ENCODE assay signal across 7 mouse cellular contexts in the genomic region with DNA sequence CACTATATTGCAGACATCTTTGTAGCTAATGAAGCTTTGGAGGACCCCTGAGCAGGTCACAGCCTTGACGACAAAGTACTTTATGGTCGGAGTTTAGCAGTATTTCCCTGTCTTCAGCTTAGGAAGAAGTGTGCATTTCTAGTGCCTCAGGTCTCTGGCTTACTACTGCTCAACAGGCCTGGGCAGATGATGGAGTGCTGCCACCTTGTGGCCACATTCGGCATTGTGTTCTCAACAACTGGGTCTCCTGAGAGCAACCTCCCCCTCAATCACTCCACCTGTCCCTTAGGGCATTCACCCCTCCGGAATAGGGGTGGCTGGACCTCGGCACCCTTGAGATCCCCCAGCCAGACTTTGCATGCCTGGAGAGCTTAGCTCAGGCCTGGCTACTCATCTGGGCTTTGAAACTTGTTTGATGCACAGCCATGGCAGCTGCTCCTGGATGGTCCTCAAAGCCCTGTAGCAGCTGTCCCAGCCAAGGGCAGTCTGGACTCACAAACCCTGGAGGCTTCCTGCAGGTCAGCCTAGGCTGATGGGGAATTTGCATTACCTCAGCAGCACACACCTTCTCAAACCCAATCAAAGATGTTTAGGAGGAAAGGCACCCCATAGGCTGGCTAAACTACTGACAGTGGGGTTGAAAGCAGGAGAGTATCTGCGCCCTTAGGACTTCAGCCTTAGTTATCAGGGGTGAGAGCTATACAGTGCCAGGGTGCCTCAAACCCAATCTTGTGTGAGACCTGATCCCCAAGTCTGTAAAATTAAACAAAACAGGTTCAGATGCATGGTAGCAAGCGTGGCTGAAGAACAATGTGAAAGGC. TPM values are rescaled to one million over a fixed set of nuclear protein-coding genes. Genes with fewer than 3 reads are reported as not detected.
DNase-seq lines count a peak whose midpoint lies in the region; ATAC-seq and TF ChIP-seq lines count a peak whose summit lies in the region.

No protein-coding gene starts in this region.

- intact Hi-C loops in left cerebral cortex, postnatal 36 days (cut with DNase I) = loop anchor here (2.0 to 5.0 kb wide), 4 partner anchors 36 to 136 kb away; no protein-coding TSS in a partner anchor

- H3K4me2 ChIP-seq in intestine, postnatal 0 days (replicated peaks; ENCODE audit: low read depth) = no peak overlapping the region
- H3K4me2 ChIP-seq in midbrain, embryonic 12.5 days (replicated peaks) = no peak overlapping the region

- H3K36me3 ChIP-seq in intestine, postnatal 0 days (ENCODE audit: control insufficient read depth, insufficient read depth) = peaks cover 49% of the 10 kb centered on the region
- H3K36me3 ChIP-seq in midbrain, embryonic 12.5 days = peaks cover 46% of the 10 kb centered on the region

- no peak overlapping the region for H3K9ac ChIP-seq in intestine, postnatal 0 days (ENCODE audit: low read depth, low read length)
- no peak overlapping the region for H3K9ac ChIP-seq in midbrain, embryonic 12.5 days (replicated peaks)

- H3K27me3 ChIP-seq in intestine, postnatal 0 days (replicated peaks; ENCODE audit: control insufficient read depth, insufficient read depth, low read length) = peaks cover 11% of the 10 kb centered on the region; the same call in 1 of the 2 replicates
- H3K27me3 ChIP-seq in midbrain, embryonic 12.5 days = no peaks in the 10 kb centered on the region

- 18% methylated on average over 7 of the region's 7 CpGs for WGBS in intestine, postnatal 0 days
- WGBS in midbrain, embryonic 12.5 days = 21% methylated on average over 7 of the region's 7 CpGs

- H3K4me1 ChIP-seq in intestine, postnatal 0 days (replicated peaks; ENCODE audit: control insufficient read depth, insufficient read depth, low read length) = no peaks in the 10 kb centered on the region; the same call in 1 of the 2 replicates
- peaks cover 30% of the 10 kb centered on the region for H3K4me1 ChIP-seq in midbrain, embryonic 12.5 days

- ATAC-seq in granulocyte monocyte progenitor cell, adult 5-6 weeks (replicated peaks; ENCODE audit: poor library complexity, severe bottlenecking) = peak; percentile 68
- peak; percentile 46 for ATAC-seq in intestine, postnatal 0 days
- peak; percentile 45 for ATAC-seq in midbrain, embryonic 12.5 days (ENCODE audit: low FRiP score, low read depth)

- TF ChIP-seq CTCF in intestine, postnatal 0 days (IDR thresholded peaks at IDR 0.05; ENCODE audit: low read depth) = peak; percentile 98

- DNase-seq in adrenal gland, adult 2 months = peak; percentile 87
- peak; percentile 90 for DNase-seq in embryo, embryonic 9.5 days (ENCODE audit: extremely low spot score)
- peak; percentile 81 to 84 for DNase-seq in left cerebral cortex, postnatal 36 days (ENCODE audit: low spot score in 2 of 2)
- DNase-seq in skeletal muscle tissue, adult 2 months (ENCODE audit: low read depth, low spot score) = peak; percentile 76

- H3K9me3 ChIP-seq in intestine, postnatal 0 days (ENCODE audit: control insufficient read depth) = no peaks in the 10 kb centered on the region
- no peaks in the 10 kb centered on the region for H3K9me3 ChIP-seq in midbrain, embryonic 12.5 days

- no peak overlapping the region for H3K4me3 ChIP-seq in intestine, postnatal 0 days (ENCODE audit: low read depth, low read length)
- H3K4me3 ChIP-seq in midbrain, embryonic 12.5 days = no peak overlapping the region

- 0 out of 2 replicates have a peak overlapping the region, but pooled peaks have one; percentile 8 for H3K27ac ChIP-seq in intestine, postnatal 0 days (ENCODE audit: low read depth, low read length)
- H3K27ac ChIP-seq in midbrain, embryonic 12.5 days (replicated peaks) = peak overlapping the region; percentile 83

RNA-seq across cellular contexts. Expression of a gene that starts 28.0 kb away (rescaled TPM):
- 10 to 100 TPM; 27.2 to 34.8 TPM for total RNA-seq in adrenal gland, adult 2 months (2021)
- 95.1 and 106 TPM in 2 replicates for polyA plus RNA-seq in adrenal gland, adult 2 months (2012; rRNA removed)
- 2.6 TPM in 1 of 2 replicates, not detected in the other for total RNA-seq in granulocyte monocyte progenitor cell, adult 5-6 weeks (2014; fragmentation: Nextera tagmentation)
- not detected in 2 replicates for total RNA-seq in granulocyte monocyte progenitor cell, adult 5-6 weeks (2017)
- 3.9 and 4.4 TPM in 2 replicates for polyA plus RNA-seq in intestine, postnatal 0 days (2015; fragmentation: Nextera tagmentation; extraction: Ambion mirVana)
- total RNA-seq in left cerebral cortex, postnatal 36 days (2021) = 10 to 100 TPM; 16.6 to 17.2 TPM
- 30.6 and 33.7 TPM in 2 replicates for polyA plus RNA-seq in midbrain, embryonic 12.5 days (2016; fragmentation: Nextera tagmentation; extraction: Ambion mirVana)

RNA-seq across cellular contexts. Expression of a gene that starts 32.6 kb away (rescaled TPM):
- 100 to 1,000 TPM in 1 of 2 experiments, 10 to 100 TPM in 1; 67.1 to 124 TPM for total RNA-seq in adrenal gland, adult 2 months (2021)
- 61.7 and 67.8 TPM in 2 replicates for polyA plus RNA-seq in adrenal gland, adult 2 months (2012; rRNA removed)
- 133 and 165 TPM in 2 replicates for total RNA-seq in granulocyte monocyte progenitor cell, adult 5-6 weeks (2014; fragmentation: Nextera tagmentation)
- total RNA-seq in granulocyte monocyte progenitor cell, adult 5-6 weeks (2017) = 157 and 164 TPM in 2 replicates
- polyA plus RNA-seq in intestine, postnatal 0 days (2015; fragmentation: Nextera tagmentation; extraction: Ambion mirVana) = 48.9 and 51.4 TPM in 2 replicates
- 100 to 1,000 TPM; 109 to 159 TPM for total RNA-seq in left cerebral cortex, postnatal 36 days (2021)
- polyA plus RNA-seq in midbrain, embryonic 12.5 days (2016; fragmentation: Nextera tagmentation; extraction: Ambion mirVana) = 266 and 271 TPM in 2 replicates

RNA-seq across cellular contexts. Expression of a gene that starts 58.7 kb away (rescaled TPM):
- under 1 TPM in 1 of 2 experiments, not detected in 1; 0.37 TPM for total RNA-seq in adrenal gland, adult 2 months (2021)
- polyA plus RNA-seq in adrenal gland, adult 2 months (2012; rRNA removed) = 0.10 and 0.16 TPM in 2 replicates
- not detected in 2 replicates for total RNA-seq in granulocyte monocyte progenitor cell, adult 5-6 weeks (2014; fragmentation: Nextera tagmentation)
- total RNA-seq in granulocyte monocyte progenitor cell, adult 5-6 weeks (2017) = not detected in 2 replicates
- 1.6 and 1.9 TPM in 2 replicates for polyA plus RNA-seq in intestine, postnatal 0 days (2015; fragmentation: Nextera tagmentation; extraction: Ambion mirVana)
- total RNA-seq in left cerebral cortex, postnatal 36 days (2021) = 1 to 10 TPM in 1 of 2 experiments, under 1 TPM in 1; 0.41 to 1.2 TPM
- polyA plus RNA-seq in midbrain, embryonic 12.5 days (2016; fragmentation: Nextera tagmentation; extraction: Ambion mirVana) = 1.9 and 2.7 TPM in 2 replicates

Comparison
In these comparisons a context has a peak if more than half of its experiments do, and no peak if none do; other contexts are left out.
1. RNA of a gene that starts 28.0 kb away (total RNA-seq): 27.2 to 34.8 TPM in adrenal gland, adult 2 months and 16.6 to 17.2 TPM in left cerebral cortex, postnatal 36 days; 2.6 TPM in granulocyte monocyte progenitor cell, adult 5-6 weeks; every median in the first group is over 4 times any median in the second.
2. Peak in every context shown above with its lines, with median percentiles within 50 percentile points of each other: DNase-seq and ATAC-seq.